Mouse (Mus musculus) cerebellum, postnatal 4 days (tissue): ENCODE measurements at regions not wholly inside any gene's neighbourhood (a gene's known extent, or its start where the extent isn't known, plus 50 kb on each side); places are given as distances from the start of the nearest gene placed in this dataset.
A peak's percentile ranks its signal among the peaks of the same experiment; 100 is the strongest.

ENCODE experiments used
- DNase-seq, 2 experiments: peaks; one replicate each; pipeline ENCODE4 v3.0.0; 2022; ENCODE audit warnings: low spot score in 2 of 2, mixed read lengths in 1 of 2

- DNase-seq: no peak
Observed at GRCm38 (mm10) chr16:62981821-62982220, 127.7 kb downstream of the Pros1 start.

GRCm38 (mm10) chr16:62982558-62982957 is 128.5 kb downstream of the Pros1 start:
- no peak for DNase-seq

GRCm38 (mm10) chr16:62995555-62995954 is 141.4 kb downstream of the Pros1 start:
- no peak for DNase-seq

- DNase-seq: no peak
Observed at GRCm38 (mm10) chr16:63011151-63011734, 157.1 kb downstream of the Pros1 start.

DNA sequence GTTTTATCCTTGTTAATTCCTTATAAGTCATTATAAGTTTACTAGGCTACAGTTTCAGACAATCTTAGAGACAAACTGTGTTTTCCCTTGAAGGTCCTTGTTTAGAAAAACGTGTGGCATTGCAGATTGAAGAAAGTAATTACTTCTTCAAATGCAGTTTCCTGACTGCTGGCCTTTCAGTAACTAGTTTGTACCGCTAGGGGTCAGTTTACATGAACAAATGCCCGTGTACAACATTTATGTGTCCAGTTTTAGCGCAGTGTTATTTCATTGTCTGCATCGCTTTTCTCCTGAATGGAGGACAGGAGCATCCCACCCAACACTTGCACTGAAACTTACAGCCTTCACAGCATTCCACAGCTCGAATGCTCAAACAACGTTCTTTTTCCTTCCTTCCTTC is 160.3 kb downstream of the Pros1 start:
- DNase-seq: no peak

GRCm38 (mm10) chr16:63016144-63016543 is 162.0 kb downstream of the Pros1 start:
- peak in 1 of 2 experiments; percentile 67 for DNase-seq

DNA sequence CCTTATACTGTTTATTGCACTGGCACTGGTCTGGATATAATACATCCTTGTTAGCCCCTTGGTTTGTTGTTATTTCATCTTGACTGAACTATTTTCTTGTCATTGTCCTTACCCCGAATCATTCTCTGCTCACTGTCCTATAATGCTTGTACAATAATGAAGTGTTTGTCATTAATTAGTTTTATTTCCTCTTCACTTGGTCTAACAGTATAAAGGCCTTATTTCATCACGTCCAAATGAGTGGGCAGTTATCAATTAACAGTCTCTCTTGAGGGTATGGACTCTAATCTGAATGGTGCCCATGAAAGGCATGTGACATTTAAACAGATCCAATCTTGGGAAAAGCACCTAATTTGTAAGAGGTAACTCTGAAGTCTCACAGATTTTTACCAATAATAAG is 162.6 kb downstream of the Pros1 start:
- no peak for DNase-seq

DNA sequence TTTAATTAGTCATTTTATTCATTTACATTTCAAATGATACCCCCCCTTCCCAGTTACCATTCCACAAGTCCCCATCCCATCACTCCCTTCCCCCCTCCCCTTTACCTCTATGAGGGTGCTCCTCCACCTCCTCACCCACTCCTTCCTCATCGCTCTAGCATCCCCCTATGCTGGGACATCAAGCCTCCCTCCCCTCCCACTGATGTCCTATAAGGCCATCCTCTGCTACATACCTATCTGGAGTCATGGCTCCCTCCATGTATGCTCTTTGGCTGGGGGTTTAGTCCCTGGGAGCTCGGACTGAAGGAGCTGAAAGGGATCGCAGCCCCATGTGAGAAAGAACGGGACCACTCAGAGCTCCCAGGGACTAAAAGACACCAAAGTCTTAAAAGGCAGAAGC is 176.3 kb downstream of the Pros1 start:
- DNase-seq: no peak

- DNase-seq: no peak
Observed at GRCm38 (mm10) chr16:63031035-63031434, 176.9 kb downstream of the Pros1 start.

- peak in 1 of 2 experiments; percentile 4 for DNase-seq
Observed at GRCm38 (mm10) chr16:63031802-63032201, 177.7 kb downstream of the Pros1 start.

DNA sequence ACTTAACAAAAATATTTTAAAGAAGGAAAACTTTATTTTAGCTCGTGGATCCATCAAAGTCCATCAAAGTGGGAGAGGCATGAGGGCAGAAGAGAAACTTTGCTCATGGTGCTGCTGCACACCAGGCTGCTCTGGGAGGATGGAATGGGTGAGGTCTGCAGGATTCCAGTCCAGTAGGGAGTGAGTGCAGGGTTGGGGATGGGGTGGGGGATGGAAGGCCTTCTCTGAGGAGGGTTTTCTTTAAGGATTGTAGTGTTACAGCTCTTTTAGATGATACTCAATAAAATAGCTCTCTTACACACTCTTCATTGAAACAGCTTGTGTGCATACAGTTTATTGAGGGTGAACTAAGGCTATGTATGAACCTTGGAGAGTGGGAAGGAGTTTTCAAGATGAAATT is 195.0 kb downstream of the Pros1 start:
- DNase-seq: no peak

DNA sequence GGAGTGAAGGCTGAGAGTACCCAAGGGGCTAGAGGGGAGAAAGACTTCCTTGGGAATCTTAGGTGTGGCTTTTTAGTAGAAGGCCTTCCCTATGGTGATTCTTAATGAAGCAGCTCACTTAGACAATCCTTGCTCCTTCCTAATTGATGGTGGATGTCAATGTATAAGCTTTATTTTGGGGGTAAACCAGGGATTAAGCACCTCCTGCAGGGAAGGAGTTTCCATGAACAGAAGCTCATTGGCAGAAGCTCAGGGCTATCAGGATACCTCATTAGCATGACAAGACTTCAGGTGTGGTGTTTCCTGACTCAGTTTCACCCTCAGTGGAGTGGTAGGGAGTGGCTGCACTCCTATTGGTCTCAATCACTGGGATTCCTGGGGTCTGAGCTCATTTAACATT is 208.8 kb downstream of the Pros1 start:
- no peak for DNase-seq

- no peak for DNase-seq
Observed at GRCm38 (mm10) chr16:63069987-63070386, 215.9 kb downstream of the Pros1 start.

DNA sequence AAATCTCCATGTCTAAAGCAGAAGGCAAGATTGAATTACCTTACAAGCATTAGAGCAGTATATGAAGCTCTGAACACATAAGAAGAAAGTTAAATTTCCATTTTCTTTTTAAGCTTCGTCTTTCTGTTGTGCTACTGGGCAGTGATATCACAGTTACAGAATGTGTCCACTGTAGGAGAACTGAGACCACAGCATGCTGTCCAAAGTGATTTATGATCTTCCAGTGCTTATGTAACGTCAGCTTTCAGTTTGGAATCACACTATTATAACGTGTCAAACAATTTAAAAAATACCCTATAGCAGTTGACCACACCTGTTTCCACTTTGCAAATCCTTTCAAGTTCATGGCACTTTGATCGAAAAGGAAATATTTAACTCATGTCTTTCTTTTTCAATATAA is 221.7 kb downstream of the Pros1 start:
- no peak for DNase-seq

- DNase-seq: peak in 1 of 2 experiments; percentile 26
Observed at GRCm38 (mm10) chr16:63081383-63081782, 227.3 kb downstream of the Pros1 start.

GRCm38 (mm10) chr16:63083256-63083655 is 229.1 kb downstream of the Pros1 start:
- DNase-seq: no peak

DNA sequence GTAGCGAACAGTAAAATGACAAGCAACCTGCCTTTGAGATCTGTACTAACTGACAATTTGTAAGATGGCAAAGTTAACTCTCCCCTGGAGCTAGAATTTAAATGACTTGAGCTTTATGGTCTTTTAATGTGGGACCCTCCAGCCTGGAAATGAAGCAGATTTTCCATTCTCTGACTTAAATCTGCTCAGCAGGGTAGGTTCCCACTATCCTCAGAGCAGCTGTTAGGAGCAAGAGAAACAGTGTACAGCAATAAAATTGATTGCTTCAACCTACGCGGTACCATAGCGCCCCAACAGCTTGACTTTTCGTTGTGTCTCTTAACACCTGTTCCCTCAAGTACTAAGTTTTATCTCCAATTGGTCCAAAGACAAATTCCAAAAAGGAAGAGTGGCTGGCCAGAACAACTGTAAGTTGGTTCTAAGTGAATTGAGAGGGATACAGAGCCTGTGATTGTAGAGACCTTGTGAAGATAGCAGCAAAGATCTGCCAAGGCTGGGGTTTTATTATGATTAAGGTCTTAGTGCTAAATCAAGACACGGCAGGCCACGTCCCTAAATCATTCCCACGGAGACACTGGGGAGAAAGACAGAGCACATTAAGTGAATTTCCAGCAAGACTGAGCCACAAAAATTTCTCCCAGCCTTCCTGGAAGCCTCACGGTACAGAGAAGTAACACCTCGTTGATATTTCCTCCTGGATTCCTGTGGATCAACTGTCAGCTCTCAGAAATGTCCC is 230.1 kb downstream of the Pros1 start:
- no peak for DNase-seq

DNA sequence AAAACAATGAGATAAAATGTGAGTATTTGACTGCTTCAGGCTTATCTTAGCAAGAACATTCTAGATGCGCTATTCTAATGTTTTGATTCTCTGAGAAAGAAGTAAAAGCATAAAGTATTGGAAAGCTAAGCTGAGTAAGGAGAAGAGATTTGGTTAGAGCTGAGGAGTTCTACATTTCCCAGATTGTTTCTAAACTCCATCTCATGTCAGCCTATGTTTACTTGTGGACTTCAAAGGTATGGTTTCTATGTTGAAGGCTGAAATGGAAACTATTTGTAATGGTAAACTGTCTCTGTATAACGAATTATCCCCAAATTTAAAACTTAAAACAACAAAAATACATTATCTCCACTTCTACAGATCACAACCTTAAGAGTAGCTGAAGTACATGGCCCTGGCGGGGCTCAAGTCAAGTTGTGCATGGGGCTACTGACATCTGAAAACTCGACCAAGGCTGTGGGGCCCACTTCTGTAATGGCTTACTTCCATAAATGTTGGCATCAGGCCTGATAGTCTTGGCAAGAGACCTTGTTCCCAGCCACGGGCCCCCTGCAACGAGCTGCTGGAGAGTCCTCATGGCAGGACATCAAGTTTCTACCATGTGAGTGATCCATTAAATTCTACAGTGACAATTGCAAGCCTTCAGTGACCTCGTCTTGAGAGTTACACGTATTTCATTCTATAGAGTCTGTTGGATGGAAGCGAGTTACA is 232.1 kb downstream of the Pros1 start:
- peak in 1 of 2 experiments; percentile 67 for DNase-seq

GRCm38 (mm10) chr16:63091471-63092300 is 237.6 kb downstream of the Pros1 start:
- DNase-seq: peak in 1 of 2 experiments; percentile 44

DNA sequence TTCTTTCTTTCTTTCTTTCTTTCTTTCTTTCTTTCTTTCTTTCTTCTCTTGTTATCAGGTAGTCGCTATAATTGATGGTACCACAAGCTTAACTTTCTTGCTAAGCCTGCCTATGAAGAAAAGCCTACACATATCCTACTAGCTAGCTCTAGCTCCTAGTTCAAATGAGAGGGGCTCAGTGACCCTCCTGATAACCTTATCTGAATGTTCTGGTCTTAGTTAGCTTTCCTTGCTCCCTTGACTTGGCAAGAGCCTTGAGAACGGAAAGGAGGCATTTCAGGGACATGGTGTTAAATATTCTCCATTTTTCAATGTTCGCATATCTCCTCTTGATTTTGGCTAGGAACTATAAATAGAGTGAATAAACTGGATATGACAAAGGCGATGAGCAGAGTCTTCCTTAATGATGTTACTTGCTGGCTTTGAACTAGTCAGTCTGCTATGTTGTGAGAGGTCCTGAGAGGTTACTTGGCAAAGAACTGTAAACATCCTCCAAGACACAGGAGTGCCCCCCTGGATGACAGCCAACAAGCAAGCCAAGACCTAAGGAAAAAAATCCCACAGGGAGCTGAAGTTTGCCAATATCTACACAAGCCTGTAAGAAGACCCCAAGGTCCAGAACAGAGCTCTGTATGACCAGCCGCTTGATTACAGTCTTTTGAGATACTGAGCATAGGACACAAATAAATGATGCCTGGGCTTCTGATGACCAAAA is 240.2 kb downstream of the Pros1 start:
- DNase-seq: peak in 1 of 2 experiments; percentile 56

GRCm38 (mm10) chr16:63102362-63102761 is 248.3 kb downstream of the Pros1 start:
- no peak for DNase-seq
